Mouse (Mus musculus): ENCODE data around the gene Ube2j1. TPM values are rescaled to one million over a fixed set of nuclear protein-coding genes. Genes with fewer than 3 reads are reported as not detected.

Gene Ube2j1
- polyA plus RNA-seq, 1 experiment from 2014 or later, result 39.6 TPM

DNA sequence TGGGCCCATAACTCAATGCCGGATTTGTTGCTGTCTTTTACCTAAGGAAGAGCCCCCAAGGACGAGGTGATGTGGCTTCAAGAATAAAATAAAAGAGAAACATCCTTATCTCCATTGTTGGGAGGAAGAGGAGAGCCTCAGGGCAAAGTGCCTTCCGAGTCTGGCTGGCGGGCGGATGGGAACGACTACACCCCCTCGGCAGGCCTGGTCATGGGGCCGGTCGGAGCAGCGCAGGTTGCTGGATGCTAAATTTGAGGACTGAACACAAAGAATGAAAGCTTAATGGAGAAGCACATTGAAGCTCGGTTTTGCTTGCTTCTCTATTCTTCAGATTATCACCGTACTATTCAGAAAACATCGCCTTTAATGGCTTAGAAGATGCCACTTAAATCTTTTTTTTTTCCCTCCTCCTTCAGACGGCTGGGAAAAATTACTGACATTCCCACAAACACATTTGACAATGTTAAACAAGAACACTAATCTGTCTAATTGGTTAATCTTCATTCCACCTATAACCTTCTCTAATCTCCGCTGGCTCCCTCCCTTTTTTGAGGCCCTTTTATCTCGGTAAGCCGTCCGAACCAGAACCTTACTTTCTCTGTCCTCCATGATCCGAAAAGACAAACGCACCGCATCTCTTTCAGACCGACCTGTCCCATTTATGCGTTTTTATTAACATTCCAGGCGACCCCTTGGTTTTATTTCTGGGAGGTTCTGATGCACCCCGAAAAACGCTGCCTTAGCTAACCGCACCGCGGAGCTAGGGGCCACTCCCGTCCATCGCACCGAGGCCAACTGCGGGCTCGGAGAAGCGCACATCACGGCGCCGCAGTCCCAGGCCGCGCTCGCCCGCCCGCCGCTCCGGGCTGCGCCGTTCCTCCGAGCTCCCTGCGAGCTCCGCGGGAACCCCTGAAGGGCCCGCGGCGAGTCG, 687 bp upstream of the Ube2j1 start:
- H3K9ac ChIP-seq (ENCODE audit: low read depth, low read length), result peak overlapping the region; percentile 93
- H3K36me3 ChIP-seq (ENCODE audit: insufficient read depth, low read length), result no peaks in the 10 kb centered on the region
- ATAC-seq (replicated peaks; ENCODE audit: low FRiP score, low read depth) (peak; percentile 63), DNase-seq (ENCODE audit: low spot score) (peak; percentile 49)
- WGBS, result 3% methylated on average over 55 of the region's 55 CpGs
- no peaks in the 10 kb centered on the region for H3K9me3 ChIP-seq (replicated peaks; ENCODE audit: low read length)
- no peak for TF ChIP-seq CTCF (IDR thresholded peaks at IDR 0.05; ENCODE audit: low read depth)
- H3K4me1 ChIP-seq (replicated peaks; ENCODE audit: insufficient read depth, low read length), result peaks cover 9% of the 10 kb centered on the region; the same call in 1 of the 2 replicates
- peak overlapping the region; percentile 65 for H3K4me2 ChIP-seq (ENCODE audit: low read length)
- peak overlapping the region; percentile 83 for H3K4me3 ChIP-seq (replicated peaks; ENCODE audit: low read depth, low read length)
- no peaks in the 10 kb centered on the region for H3K27me3 ChIP-seq (ENCODE audit: insufficient read depth, low read length)
- peak overlapping the region; percentile 93 for H3K27ac ChIP-seq

- 9% methylated on average over 4 of the region's 4 CpGs for WGBS
- DNase-seq (ENCODE audit: low spot score), result peak; percentile 8
- TF ChIP-seq CTCF (IDR thresholded peaks at IDR 0.05; ENCODE audit: low read depth), result no peak
- no peaks in the 10 kb centered on the region for H3K27me3 ChIP-seq (ENCODE audit: insufficient read depth, low read length)
- ATAC-seq (replicated peaks; ENCODE audit: low FRiP score, low read depth), result no peak
- H3K4me2 ChIP-seq (ENCODE audit: low read length), result peak overlapping the region; percentile 65
- H3K9ac ChIP-seq (ENCODE audit: low read depth, low read length), result peak overlapping the region; percentile 93
- H3K4me1 ChIP-seq (replicated peaks; ENCODE audit: insufficient read depth, low read length), result peaks cover 9% of the 10 kb centered on the region; the same call in 1 of the 2 replicates
- H3K9me3 ChIP-seq (replicated peaks; ENCODE audit: low read length), result no peaks in the 10 kb centered on the region
- peak overlapping the region; percentile 93; the same call in 1 of the 2 replicates for H3K27ac ChIP-seq
- no peaks in the 10 kb centered on the region for H3K36me3 ChIP-seq (ENCODE audit: insufficient read depth, low read length)
- H3K4me3 ChIP-seq (replicated peaks; ENCODE audit: low read depth, low read length), result peak overlapping the region; percentile 83
These were observed 829 bp downstream of the Ube2j1 start for GRCm38 (mm10) chr4:33032045-33032444.

GRCm38 (mm10) chr4:33033515-33033914, 2.3 kb downstream of the Ube2j1 start:
- no peaks in the 10 kb centered on the region for H3K27me3 ChIP-seq (ENCODE audit: insufficient read depth, low read length)
- no peak overlapping the region for H3K4me3 ChIP-seq (replicated peaks; ENCODE audit: low read depth, low read length)
- no peak for ATAC-seq (replicated peaks; ENCODE audit: low FRiP score, low read depth)
- peaks cover 9% of the 10 kb centered on the region; the same call in 1 of the 2 replicates for H3K4me1 ChIP-seq (replicated peaks; ENCODE audit: insufficient read depth, low read length)
- DNase-seq (ENCODE audit: low spot score), result no peak
- TF ChIP-seq CTCF (IDR thresholded peaks at IDR 0.05; ENCODE audit: low read depth), result no peak
- peaks cover 6% of the 10 kb centered on the region for H3K36me3 ChIP-seq (ENCODE audit: insufficient read depth, low read length)
- H3K9me3 ChIP-seq (replicated peaks; ENCODE audit: low read length), result no peaks in the 10 kb centered on the region
- WGBS, result 79% methylated on average over 6 of the region's 6 CpGs
- no peak overlapping the region for H3K27ac ChIP-seq
- no peak overlapping the region for H3K9ac ChIP-seq (ENCODE audit: low read depth, low read length)
- H3K4me2 ChIP-seq (ENCODE audit: low read length), result no peak overlapping the region

DNA sequence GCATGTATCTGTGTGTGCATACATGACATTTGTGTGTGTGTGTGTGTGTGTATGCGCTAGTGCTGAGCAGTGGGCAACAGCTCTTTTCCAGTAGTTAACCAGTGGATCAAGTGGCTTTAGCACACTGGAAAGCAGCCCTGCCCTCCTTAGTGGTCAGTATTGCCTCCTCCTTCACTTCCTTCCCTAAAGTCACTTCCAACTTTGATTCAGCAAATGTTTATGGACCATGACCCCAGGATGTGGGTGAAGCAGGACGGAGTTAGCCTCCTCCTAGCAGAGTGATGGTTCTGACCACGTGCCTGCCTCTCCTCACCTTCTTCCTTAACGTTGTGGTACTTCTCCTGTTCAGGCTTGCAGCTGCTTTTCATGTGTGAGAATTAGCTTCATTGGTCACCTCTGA, 8.6 kb downstream of the Ube2j1 start:
- peaks cover 52% of the 10 kb centered on the region for H3K36me3 ChIP-seq (ENCODE audit: insufficient read depth, low read length)
- H3K9me3 ChIP-seq (replicated peaks; ENCODE audit: low read length), result no peaks in the 10 kb centered on the region
- no peak overlapping the region for H3K27ac ChIP-seq
- DNase-seq (ENCODE audit: low spot score) (no peak), ATAC-seq (replicated peaks; ENCODE audit: low FRiP score, low read depth) (no peak)
- H3K27me3 ChIP-seq (ENCODE audit: insufficient read depth, low read length), result no peaks in the 10 kb centered on the region
- 60% methylated on average over 4 of the region's 4 CpGs for WGBS
- no peak overlapping the region for H3K4me3 ChIP-seq (replicated peaks; ENCODE audit: low read depth, low read length)
- no peak overlapping the region for H3K9ac ChIP-seq (ENCODE audit: low read depth, low read length)
- TF ChIP-seq CTCF (IDR thresholded peaks at IDR 0.05; ENCODE audit: low read depth), result no peak
- no peak overlapping the region for H3K4me2 ChIP-seq (ENCODE audit: low read length)
- no peaks in the 10 kb centered on the region for H3K4me1 ChIP-seq (replicated peaks; ENCODE audit: insufficient read depth, low read length)

DNA sequence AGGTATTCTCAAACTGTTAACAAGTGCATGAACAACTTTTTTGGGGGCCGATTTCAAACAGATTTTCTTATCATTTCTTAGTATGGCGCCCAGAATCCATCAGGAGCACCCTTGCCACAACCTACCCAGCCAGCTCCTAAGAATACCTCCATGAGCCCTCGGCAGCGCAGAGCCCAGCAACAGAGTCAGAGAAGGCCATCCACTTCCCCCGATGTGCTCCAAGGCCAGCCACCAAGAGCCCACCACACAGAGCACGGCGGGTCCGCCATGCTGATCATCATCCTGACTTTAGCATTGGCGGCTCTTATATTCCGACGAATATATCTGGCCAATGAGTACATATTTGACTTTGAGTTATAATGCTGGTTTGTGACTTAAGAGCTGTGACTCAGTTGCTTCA, 18.4 kb downstream of the Ube2j1 start:
- Histone ChIP-seq H3K4me3 (replicated peaks; ENCODE audit: low read depth, low read length) (no peak overlapping the region), H3K27ac (no peak overlapping the region), H3K36me3 (ENCODE audit: insufficient read depth, low read length) (peaks cover 42% of the 10 kb centered on the region), H3K4me1 (replicated peaks; ENCODE audit: insufficient read depth, low read length) (no peaks in the 10 kb centered on the region), H3K9me3 (replicated peaks; ENCODE audit: low read length) (no peaks in the 10 kb centered on the region), H3K27me3 (ENCODE audit: insufficient read depth, low read length) (no peaks in the 10 kb centered on the region), H3K9ac (ENCODE audit: low read depth, low read length) (no peak overlapping the region), H3K4me2 (ENCODE audit: low read length) (no peak overlapping the region)
- ATAC-seq (replicated peaks; ENCODE audit: low FRiP score, low read depth) (no peak), DNase-seq (ENCODE audit: low spot score) (no peak)
- 92% methylated on average over 11 of the region's 11 CpGs for WGBS
- TF ChIP-seq CTCF (IDR thresholded peaks at IDR 0.05; ENCODE audit: low read depth), result no peak

- no peak overlapping the region for H3K4me3 ChIP-seq (replicated peaks; ENCODE audit: low read depth, low read length)
- peaks cover 27% of the 10 kb centered on the region; the same call in 1 of the 2 replicates for H3K36me3 ChIP-seq (ENCODE audit: insufficient read depth, low read length)
- H3K9ac ChIP-seq (ENCODE audit: low read depth, low read length), result no peak overlapping the region
- H3K27me3 ChIP-seq (ENCODE audit: insufficient read depth, low read length), result no peaks in the 10 kb centered on the region
- no peak for TF ChIP-seq CTCF (IDR thresholded peaks at IDR 0.05; ENCODE audit: low read depth)
- no peaks in the 10 kb centered on the region for H3K9me3 ChIP-seq (replicated peaks; ENCODE audit: low read length)
- WGBS, result 79% methylated on average over 3 of the region's 3 CpGs
- H3K4me2 ChIP-seq (ENCODE audit: low read length), result no peak overlapping the region
- no peak overlapping the region for H3K27ac ChIP-seq
- ATAC-seq (replicated peaks; ENCODE audit: low FRiP score, low read depth), result no peak
- H3K4me1 ChIP-seq (replicated peaks; ENCODE audit: insufficient read depth, low read length), result no peaks in the 10 kb centered on the region
- no peak for DNase-seq (ENCODE audit: low spot score)
These were observed 20.8 kb downstream of the Ube2j1 start for GRCm38 (mm10) chr4:33052055-33052454.
